Mouse (Mus musculus) heart, embryonic 12.5 days (tissue): Measurements from ENCODE around the gene Akap7. TPM values are rescaled to one million over a fixed set of nuclear protein-coding genes. Genes with fewer than 3 reads are reported as not detected.

Source experiments
- ATAC-seq: fragments of 200-750 bp; cut with Nextera tagmentation; 2 replicates; pipeline ENCODE4 v1.8.0; 2017; ENCODE audit warnings: moderate TSS enrichment, moderate library complexity; ENCODE audit not compliant: insufficient number of reproducible peaks, low FRiP score
- H3K27ac ChIP-seq: fragments of 300-500 bp; sonication (generic); 2 replicates; pipeline ENCODE4 v1.5.1; 2016; ENCODE audit warnings: mild to moderate bottlenecking, moderate library complexity; ENCODE audit not compliant: poor library complexity, severe bottlenecking
- H3K27me3 ChIP-seq: fragments of 300-500 bp; sonication (generic); replicated peaks from 2 replicates; pipeline ENCODE4 v1.6.1; 2016; ENCODE audit warnings: mild to moderate bottlenecking, moderate library complexity
- H3K36me3 ChIP-seq: fragments of 300-500 bp; sonication (generic); 2 replicates; pipeline ENCODE4 v1.6.1; 2016; ENCODE audit warnings: mild to moderate bottlenecking, moderate library complexity
- H3K4me1 ChIP-seq: fragments of 300-500 bp; sonication (generic); replicated peaks from 2 replicates; pipeline ENCODE4 v1.6.1; 2016; ENCODE audit warnings: mild to moderate bottlenecking
- H3K4me2 ChIP-seq: fragments of 300-500 bp; sonication (generic); 2 replicates; pipeline ENCODE4 v1.6.1; 2016; ENCODE audit warnings: mild to moderate bottlenecking, moderate library complexity
- H3K4me3 ChIP-seq: fragments of 300-500 bp; sonication (generic); 2 replicates; pipeline ENCODE4 v1.5.1; 2016; ENCODE audit warnings: mild to moderate bottlenecking
- H3K9ac ChIP-seq: fragments of 300-500 bp; sonication (generic); 2 replicates; pipeline ENCODE4 v1.6.1; 2016; ENCODE audit warnings: mild to moderate bottlenecking, moderate library complexity
- H3K9me3 ChIP-seq: fragments of 300-500 bp; sonication (generic); replicated peaks from 2 replicates; pipeline ENCODE4 v1.6.1; 2016; ENCODE audit warnings: mild to moderate bottlenecking, moderate library complexity
- WGBS: fragments of 180-500 bp; shearing (Covaris S2); methylation state at CpG from one replicate; pipeline ENCODE4 v1.1.7; 2016; 5-methylcytosine and 5-hydroxymethylcytosine counted together
- polyA plus RNA-seq: library from polyadenylated mRNA; unstranded; fragments of >200 nt; fragmentation: Nextera tagmentation; extraction: Ambion mirVana; gene quantifications from 2 replicates; pipeline ENCODE4 v1.2.1, GENCODE M21; 2016

Akap7 gene
- polyA plus RNA-seq, 1 experiment from 2014 or later = 38.6 TPM

DNA sequence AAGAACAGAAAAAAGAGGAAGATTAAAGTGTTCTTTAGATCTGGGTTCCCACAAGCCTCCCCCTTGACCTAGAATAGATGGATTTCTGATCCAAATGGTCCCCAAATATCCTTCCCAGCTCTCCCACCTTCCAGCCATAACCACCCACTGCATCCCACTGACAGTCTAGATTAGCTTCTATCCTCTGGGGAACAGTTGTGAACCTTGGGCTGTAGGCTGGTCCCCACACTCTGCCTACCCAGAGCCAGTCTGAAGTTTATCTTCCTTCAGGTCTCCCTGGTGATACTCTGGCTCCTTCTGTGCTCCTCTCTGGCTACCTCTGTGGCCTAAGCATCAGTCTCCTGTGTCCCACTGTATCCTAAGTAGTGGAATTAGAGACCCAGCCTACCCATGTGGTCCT, 150.3 kb downstream of the Akap7 start:
- H3K4me2 ChIP-seq = no peak overlapping the region
- H3K27ac ChIP-seq = no peak overlapping the region
- no peak overlapping the region for H3K4me3 ChIP-seq
- ATAC-seq = no peak
- no peaks in the 10 kb centered on the region for H3K36me3 ChIP-seq
- H3K9me3 ChIP-seq = no peaks in the 10 kb centered on the region
- no peaks in the 10 kb centered on the region for H3K27me3 ChIP-seq
- H3K4me1 ChIP-seq = no peaks in the 10 kb centered on the region
- H3K9ac ChIP-seq = no peak overlapping the region

DNA sequence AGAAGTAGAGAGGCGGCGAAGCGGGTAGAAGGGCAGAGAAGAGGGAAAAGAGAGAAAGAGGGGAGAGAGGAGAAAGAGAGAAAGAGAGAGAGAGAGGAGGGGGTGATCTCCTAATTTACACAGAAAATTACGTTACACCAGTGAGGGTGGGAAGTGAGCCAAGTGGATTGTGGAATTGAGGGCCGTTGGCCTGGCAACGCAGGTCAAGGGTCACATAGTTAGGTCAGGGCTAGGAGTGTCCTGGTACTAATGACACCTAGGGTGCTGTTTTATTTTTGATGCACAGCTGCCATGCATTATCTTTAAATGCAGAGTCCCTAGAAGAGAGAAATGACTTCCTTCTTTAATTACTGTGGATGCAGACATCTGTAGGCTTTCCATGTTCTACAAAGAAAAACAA, 153.4 kb downstream of the Akap7 start:
- no peaks in the 10 kb centered on the region for H3K27me3 ChIP-seq
- H3K4me3 ChIP-seq = no peak overlapping the region
- 77% methylated on average over 6 of the region's 6 CpGs for WGBS
- no peaks in the 10 kb centered on the region for H3K36me3 ChIP-seq
- H3K9me3 ChIP-seq = no peaks in the 10 kb centered on the region
- H3K27ac ChIP-seq = no peak overlapping the region
- no peak for ATAC-seq
- no peak overlapping the region for H3K9ac ChIP-seq
- no peak overlapping the region for H3K4me2 ChIP-seq
- no peaks in the 10 kb centered on the region for H3K4me1 ChIP-seq

DNA sequence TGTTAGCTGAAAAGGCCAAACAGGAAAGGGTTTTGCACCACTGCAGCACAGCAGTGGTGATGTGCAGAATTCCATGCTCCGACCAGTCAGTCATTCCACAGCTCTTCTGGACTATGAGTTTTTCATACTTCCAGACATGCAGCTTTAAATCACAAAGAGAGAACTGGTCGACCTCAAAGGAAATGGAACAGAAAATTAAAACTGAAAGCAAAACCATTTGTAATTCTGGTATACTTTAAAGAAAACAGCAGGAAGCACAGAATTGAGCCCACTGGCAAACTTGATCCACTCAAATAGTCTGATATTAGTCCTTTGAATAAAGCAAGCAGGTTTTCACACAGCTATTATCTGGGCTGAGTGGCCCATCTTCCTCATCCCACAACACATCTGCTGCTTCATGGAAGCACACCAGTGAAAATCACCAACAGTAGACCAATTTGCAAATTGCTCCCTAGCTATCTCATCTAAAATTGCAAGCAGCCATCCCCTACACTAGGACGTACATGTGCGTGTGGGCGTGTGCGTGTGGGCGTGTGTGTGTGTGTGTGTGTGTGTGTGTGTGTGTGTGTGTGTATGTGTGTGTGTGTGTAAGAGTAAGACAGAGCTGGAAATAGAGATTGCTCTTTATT, 156.4 kb downstream of the Akap7 start:
- H3K4me1 ChIP-seq = no peaks in the 10 kb centered on the region
- H3K27ac ChIP-seq = no peak overlapping the region
- ATAC-seq = no peak
- no peak overlapping the region for H3K4me2 ChIP-seq
- WGBS = 91% methylated on average over 7 of the region's 7 CpGs
- no peak overlapping the region for H3K4me3 ChIP-seq
- no peaks in the 10 kb centered on the region for H3K36me3 ChIP-seq
- no peaks in the 10 kb centered on the region for H3K9me3 ChIP-seq
- H3K27me3 ChIP-seq = no peaks in the 10 kb centered on the region
- H3K9ac ChIP-seq = no peak overlapping the region

DNA sequence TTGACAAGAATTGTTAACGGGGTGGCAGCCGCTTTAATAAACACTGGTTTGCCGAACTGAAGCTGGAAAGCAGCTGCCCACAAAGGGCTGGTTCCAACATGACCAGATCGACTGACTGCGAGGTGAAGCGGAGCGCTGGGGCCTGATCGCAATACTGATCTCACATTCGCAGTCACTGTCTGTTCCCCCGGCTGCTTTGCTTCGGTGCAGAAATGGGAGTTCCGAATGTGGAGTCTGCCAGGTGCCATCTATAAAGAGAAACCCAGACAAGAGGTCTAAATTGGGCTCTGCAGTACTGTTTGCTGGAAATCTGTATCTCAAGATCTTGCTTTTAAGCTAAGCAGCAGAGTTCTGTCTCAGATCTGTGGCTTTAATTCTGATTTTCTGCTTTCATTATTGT, 161.8 kb downstream of the Akap7 start:
- Histone ChIP-seq H3K4me1 (peaks cover 10% of the 10 kb centered on the region), H3K9me3 (no peaks in the 10 kb centered on the region), H3K27me3 (no peaks in the 10 kb centered on the region), H3K36me3 (no peaks in the 10 kb centered on the region), H3K27ac (no peak overlapping the region), H3K4me3 (no peak overlapping the region), H3K9ac (no peak overlapping the region), H3K4me2 (peak overlapping the region; percentile 41)
- ATAC-seq = no peak
- 73% methylated on average over 12 of the region's 12 CpGs for WGBS

DNA sequence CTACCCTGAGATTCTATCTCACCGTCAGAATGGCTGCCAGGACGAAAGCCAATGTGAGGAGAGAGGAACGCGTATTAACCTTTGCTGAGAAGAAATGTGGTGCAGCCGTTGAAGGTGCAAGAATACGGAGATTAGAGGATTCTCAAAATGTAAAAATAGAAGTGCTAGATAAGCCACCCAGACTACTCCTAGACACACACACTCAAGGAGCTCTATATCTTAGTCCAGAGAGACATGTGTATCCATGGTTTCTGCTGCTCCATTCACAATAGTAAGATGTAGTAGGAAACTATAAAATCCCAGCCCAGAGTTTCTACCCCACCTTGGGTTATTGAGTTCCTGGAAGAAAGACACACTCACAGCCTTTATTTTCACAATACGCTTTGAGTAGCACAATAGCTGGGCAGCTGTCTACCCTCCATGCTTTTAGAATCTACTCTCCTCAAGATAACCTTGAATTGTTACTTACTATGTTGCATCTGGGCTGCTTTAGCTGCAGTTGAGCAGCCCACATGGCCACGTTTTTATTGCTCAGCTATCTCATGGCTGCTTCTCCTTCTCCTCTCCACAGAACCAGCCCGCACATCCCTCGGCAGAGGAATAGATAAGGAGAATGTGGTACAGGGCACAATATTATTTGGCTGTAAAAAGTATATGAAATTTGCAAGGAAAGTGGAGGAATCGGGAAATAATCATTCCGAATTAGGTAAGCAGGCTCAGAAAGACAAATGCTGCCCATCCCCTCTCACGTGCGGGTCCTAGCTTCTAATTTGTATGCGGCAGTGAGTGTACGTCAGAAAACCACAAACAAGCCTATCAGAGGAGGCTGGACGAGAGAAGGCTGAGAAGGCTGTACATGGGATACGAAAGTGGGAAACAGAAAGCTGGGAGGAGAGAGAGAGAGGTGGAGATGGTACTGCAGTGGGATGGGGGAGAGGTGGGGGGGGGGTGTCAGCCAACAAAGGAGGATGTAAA, 162.6 kb downstream of the Akap7 start:
- H3K9me3 ChIP-seq = no peaks in the 10 kb centered on the region
- H3K4me1 ChIP-seq = peaks cover 14% of the 10 kb centered on the region
- H3K36me3 ChIP-seq = no peaks in the 10 kb centered on the region
- no peak overlapping the region for H3K9ac ChIP-seq
- peak overlapping the region; percentile 41 for H3K4me2 ChIP-seq
- no peak overlapping the region for H3K4me3 ChIP-seq
- H3K27ac ChIP-seq = no peak overlapping the region
- no peak for ATAC-seq
- no peaks in the 10 kb centered on the region for H3K27me3 ChIP-seq
- 52% methylated on average over 18 of the region's 18 CpGs for WGBS

DNA sequence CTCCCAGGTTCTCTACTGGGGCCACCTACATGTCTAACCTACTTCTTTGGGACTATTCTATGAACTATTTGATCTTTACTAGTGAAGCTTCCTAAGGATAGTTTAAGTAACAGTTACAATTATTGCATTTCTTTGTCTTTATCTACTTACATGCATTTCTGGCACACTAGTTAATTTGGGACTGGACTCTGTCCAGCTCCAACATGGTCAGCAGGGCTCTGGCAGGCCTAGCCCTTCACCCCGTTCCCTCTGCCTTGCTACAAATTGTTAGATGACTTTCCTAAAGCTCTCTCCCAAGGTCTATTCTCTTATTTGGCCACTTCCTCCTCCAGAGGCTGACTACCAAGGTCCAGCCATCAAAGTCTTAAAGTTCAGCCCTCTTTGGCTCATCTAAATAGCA, 165.9 kb downstream of the Akap7 start:
- Histone ChIP-seq H3K9ac (no peak overlapping the region), H3K27me3 (no peaks in the 10 kb centered on the region), H3K9me3 (peaks cover 8% of the 10 kb centered on the region), H3K36me3 (no peaks in the 10 kb centered on the region), H3K4me1 (peaks cover 15% of the 10 kb centered on the region), H3K4me3 (no peak overlapping the region), H3K27ac (no peak overlapping the region), H3K4me2 (no peak overlapping the region)
- no peak for ATAC-seq
- 77% methylated on average over 1 of the region's 1 CpGs for WGBS

DNA sequence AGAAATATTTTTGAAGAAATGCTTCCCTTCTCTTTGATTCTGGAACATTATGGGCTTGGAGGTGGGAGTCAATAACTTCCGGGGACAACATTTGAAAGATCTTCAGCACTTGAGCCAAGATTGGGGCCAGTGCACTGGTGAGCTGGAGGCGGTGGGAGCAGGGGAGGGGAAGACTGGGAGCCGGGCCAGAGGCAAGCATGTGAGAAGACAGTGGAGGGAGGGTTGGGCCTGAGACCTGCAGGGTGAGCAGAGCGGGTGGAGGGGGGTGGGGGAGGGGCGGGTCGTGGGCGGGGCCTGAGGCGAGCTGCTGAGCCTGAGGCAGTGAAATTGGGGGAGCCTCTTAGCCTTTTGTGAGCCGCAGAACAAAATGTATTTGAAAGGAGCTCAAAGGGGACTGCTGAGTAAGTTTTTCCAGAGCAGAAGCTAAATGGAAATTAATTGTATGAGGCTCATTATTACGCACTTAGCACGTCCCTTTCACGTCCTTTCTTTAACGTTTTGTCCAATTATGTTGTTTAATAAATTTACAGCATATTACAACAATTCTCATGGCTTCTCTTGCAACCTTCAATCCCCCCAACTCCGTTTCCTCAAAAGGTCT, 167.4 kb downstream of the Akap7 start:
- H3K4me2 ChIP-seq = no peak overlapping the region
- H3K9me3 ChIP-seq = peaks cover 8% of the 10 kb centered on the region
- peaks cover 12% of the 10 kb centered on the region for H3K4me1 ChIP-seq
- WGBS = 30% methylated on average over 14 of the region's 14 CpGs
- H3K9ac ChIP-seq = no peak overlapping the region
- no peaks in the 10 kb centered on the region for H3K36me3 ChIP-seq
- no peak overlapping the region for H3K27ac ChIP-seq
- H3K27me3 ChIP-seq = no peaks in the 10 kb centered on the region
- no peak overlapping the region for H3K4me3 ChIP-seq
- ATAC-seq = no peak

DNA sequence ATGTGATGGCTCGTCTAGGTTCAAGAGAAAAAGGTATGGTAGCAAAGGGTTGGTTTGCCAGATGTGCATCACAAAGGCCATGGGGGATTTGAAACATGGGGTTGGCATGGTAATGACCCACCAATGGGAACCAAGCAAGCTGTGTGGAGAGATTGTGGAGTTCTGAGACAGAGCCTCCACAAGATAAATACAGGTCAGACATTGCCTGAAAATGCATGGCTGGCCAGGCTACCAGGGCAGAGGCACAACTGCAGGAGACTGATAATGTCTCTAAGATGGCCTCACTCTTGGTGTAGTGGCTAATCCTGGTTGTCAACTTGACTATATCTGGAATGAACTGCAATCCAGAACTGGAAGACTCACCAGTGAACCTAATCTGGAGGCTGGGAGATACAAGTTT, 174.1 kb downstream of the Akap7 start:
- H3K4me1 ChIP-seq = no peaks in the 10 kb centered on the region
- no peaks in the 10 kb centered on the region for H3K36me3 ChIP-seq
- H3K9me3 ChIP-seq = peaks cover under 1% of the 10 kb centered on the region; the same call in 1 of the 2 replicates
- 67% methylated on average over 1 of the region's 1 CpGs for WGBS
- no peak overlapping the region for H3K9ac ChIP-seq
- no peak overlapping the region for H3K4me2 ChIP-seq
- no peak overlapping the region for H3K4me3 ChIP-seq
- no peak overlapping the region for H3K27ac ChIP-seq
- ATAC-seq = no peak
- no peaks in the 10 kb centered on the region for H3K27me3 ChIP-seq

DNA sequence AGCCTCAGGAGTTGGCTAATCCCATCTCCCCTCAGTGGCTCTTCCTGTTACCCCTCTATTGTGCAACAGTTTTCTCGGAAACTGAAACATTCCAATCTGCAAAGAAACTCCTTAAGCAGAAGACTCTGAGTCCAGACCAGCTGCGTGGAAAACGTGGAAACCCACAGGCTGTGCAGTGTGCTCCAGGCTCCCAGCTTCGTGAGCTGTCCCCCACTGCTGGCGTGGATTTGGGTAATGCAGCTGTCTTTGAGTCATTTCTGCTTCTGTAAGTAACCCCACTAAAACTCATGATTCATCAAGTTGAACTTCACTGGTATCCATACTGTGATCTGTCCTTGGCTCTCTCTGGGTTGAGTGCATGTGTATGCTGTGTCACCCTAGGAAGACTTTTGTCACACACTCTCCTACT, 179.2 kb downstream of the Akap7 start:
- no peaks in the 10 kb centered on the region for H3K9me3 ChIP-seq
- H3K4me2 ChIP-seq = no peak overlapping the region

DNA sequence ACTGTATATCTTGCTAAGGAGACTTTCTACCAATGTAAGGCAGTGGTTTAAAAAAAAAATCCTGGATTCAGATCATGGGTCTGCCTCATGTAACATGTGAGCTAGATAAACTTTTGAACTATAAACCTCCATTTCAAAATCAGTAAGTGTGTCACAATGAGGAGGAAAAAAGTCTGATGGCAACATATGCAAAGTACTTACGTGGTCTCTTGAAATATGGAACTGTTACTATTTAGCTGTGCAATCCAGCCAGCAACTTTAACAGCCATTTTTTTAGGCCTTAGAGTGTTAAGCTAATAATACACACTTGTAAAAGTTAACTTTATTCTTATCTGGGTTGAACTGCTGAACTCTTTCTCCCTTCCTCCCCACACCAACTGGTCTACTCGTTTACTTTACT, 181.6 kb downstream of the Akap7 start:
- Histone ChIP-seq H3K27me3 (no peaks in the 10 kb centered on the region), H3K4me2 (no peak overlapping the region), H3K4me1 (no peaks in the 10 kb centered on the region; the same call in 1 of the 2 replicates), H3K36me3 (no peaks in the 10 kb centered on the region), H3K9me3 (no peaks in the 10 kb centered on the region), H3K4me3 (no peak overlapping the region), H3K27ac (no peak overlapping the region), H3K9ac (no peak overlapping the region)
- no peak for ATAC-seq
- WGBS = 58% methylated on average over 2 of the region's 2 CpGs

More for the DNA sequence above, 179.2 kb downstream of the Akap7 start:
- H3K27me3 ChIP-seq = no peaks in the 10 kb centered on the region
- no peak overlapping the region for H3K27ac ChIP-seq
- ATAC-seq = no peak
- no peaks in the 10 kb centered on the region for H3K36me3 ChIP-seq
- H3K9ac ChIP-seq = no peak overlapping the region
- no peaks in the 10 kb centered on the region; the same call in 1 of the 2 replicates for H3K4me1 ChIP-seq
- 75% methylated on average over 5 of the region's 5 CpGs for WGBS
- H3K4me3 ChIP-seq = no peak overlapping the region

DNA sequence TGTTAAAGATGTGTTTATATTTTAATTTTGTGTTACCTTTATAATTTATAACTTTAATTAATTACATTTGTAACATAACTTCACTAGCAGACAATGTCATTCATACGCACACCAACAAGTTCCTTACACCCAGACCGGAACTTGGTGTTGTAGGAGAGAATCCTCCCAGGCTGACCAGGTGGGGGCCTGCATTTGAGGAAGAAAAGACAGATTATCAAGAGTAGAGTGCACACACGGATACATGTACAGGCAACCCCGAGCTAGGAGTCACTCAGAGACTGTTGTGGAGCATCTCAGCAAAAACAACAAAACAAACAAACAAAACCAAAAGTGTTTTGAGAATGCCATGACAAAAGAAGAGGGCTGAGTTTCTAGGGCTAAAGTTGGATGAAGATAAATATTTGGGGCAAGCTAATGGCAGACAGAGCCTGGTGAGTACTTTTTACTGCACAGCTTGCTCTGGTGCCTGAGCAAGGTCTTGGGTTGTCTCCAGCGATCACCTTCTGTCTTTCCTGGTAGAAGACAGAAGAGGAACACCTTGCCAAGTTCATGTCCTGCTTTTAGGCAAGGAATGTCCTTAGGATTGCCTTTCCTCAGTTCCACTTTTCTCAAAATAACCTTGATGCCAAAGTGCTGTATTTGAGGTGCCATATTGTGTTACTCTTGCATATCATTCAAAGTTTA, 186.7 kb downstream of the Akap7 start:
- H3K9me3 ChIP-seq = no peaks in the 10 kb centered on the region
- no peak overlapping the region for H3K4me2 ChIP-seq
- H3K36me3 ChIP-seq = no peaks in the 10 kb centered on the region
- H3K27ac ChIP-seq = no peak overlapping the region
- H3K27me3 ChIP-seq = no peaks in the 10 kb centered on the region
- H3K4me1 ChIP-seq = peaks cover 10% of the 10 kb centered on the region
- no peak overlapping the region for H3K9ac ChIP-seq
- ATAC-seq = no peak
- no peak overlapping the region for H3K4me3 ChIP-seq
- WGBS = 83% methylated on average over 5 of the region's 5 CpGs
